ENCODE assay signal across 19 mouse cellular contexts in the genomic region with DNA sequence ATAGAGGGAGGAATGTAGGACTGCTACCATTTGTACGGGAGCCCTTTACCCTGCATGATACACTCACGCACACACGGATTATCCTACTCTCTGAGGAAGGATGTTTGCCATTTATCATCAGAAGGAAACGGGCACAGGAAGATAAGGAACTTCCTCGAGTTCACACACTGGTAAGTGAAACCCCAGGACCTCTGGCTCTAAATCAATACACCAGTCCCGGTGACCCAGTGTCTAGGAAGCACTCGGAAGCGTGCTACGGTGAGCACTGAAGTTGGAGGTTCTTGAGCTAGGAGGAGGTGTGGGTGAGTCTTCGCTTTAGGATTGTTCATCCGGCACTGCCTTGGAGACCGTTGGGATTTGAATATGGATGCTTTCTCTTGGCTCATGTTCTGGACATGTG. TPM values are rescaled to one million over a fixed set of nuclear protein-coding genes. Genes with fewer than 3 reads are reported as not detected.
DNase-seq lines count a peak whose midpoint lies in the region; ATAC-seq and TF ChIP-seq lines count a peak whose summit lies in the region.
"Had no signal": no experiment of that assay in that cellular context is flagged by ENCODE, and none has a peak within 500 bp of the region (broad histone marks: within the 10 kb centered on the region; RNA-seq: fewer than 3 reads in every experiment).

No protein-coding gene starts in this region.

- TF ChIP-seq POLR2A in kidney, adult 2 months (IDR thresholded peaks at IDR 0.05; ENCODE audit: low read depth, low read length) = no peak

- WGBS in lung, embryonic 15.5 days = 43% methylated on average over 12 of the region's 12 CpGs
- WGBS in kidney, adult 2 months = 57% methylated on average over 12 of the region's 12 CpGs

- H3K27ac ChIP-seq in lung, embryonic 15.5 days = no peak overlapping the region
- no peak overlapping the region for H3K27ac ChIP-seq in kidney, adult 2 months (ENCODE audit: insufficient read depth, low read depth, low read length)
- H3K27ac ChIP-seq: embryonic facial prominence, embryonic 15.5 days; liver, embryonic 12.5 days; midbrain, embryonic 12.5 days; neural tube, embryonic 12.5 days had no signal

- H3K36me3 ChIP-seq in lung, embryonic 15.5 days = no peaks in the 10 kb centered on the region
- H3K36me3 ChIP-seq in kidney, adult 2 months (ENCODE audit: control insufficient read depth, insufficient read depth, low read length) = no peaks in the 10 kb centered on the region
- H3K36me3 ChIP-seq: embryonic facial prominence, embryonic 15.5 days; liver, embryonic 12.5 days; midbrain, embryonic 12.5 days; neural tube, embryonic 12.5 days had no signal

- H3K27me3 ChIP-seq in lung, embryonic 15.5 days = no peaks in the 10 kb centered on the region
- H3K27me3 ChIP-seq in kidney, adult 2 months (replicated peaks; ENCODE audit: control insufficient read depth, insufficient read depth, low read length) = no peaks in the 10 kb centered on the region
- H3K27me3 ChIP-seq: embryonic facial prominence, embryonic 15.5 days; midbrain, embryonic 12.5 days; neural tube, embryonic 12.5 days had no signal

- H3K4me1 ChIP-seq in lung, embryonic 15.5 days = peaks cover 9% of the 10 kb centered on the region
- H3K4me1 ChIP-seq in kidney, adult 2 months (ENCODE audit: control insufficient read depth, insufficient read depth, low read length) = no peaks in the 10 kb centered on the region
- H3K4me1 ChIP-seq: embryonic facial prominence, embryonic 15.5 days; midbrain, embryonic 12.5 days had no signal

- no peaks in the 10 kb centered on the region for H3K9me3 ChIP-seq in lung, embryonic 15.5 days
- H3K9me3 ChIP-seq: embryonic facial prominence, embryonic 15.5 days; liver, embryonic 12.5 days; midbrain, embryonic 12.5 days; neural tube, embryonic 12.5 days had no signal

- no peak overlapping the region for H3K9ac ChIP-seq in lung, embryonic 15.5 days
- H3K9ac ChIP-seq: embryonic facial prominence, embryonic 15.5 days; liver, embryonic 12.5 days; midbrain, embryonic 12.5 days; neural tube, embryonic 12.5 days had no signal

- ATAC-seq in lung, embryonic 15.5 days (ENCODE audit: borderline replicate concordance, extremely low read depth, low FRiP score, low TSS enrichment) = 0 out of 2 replicates have a peak, but pooled peaks have one; percentile 19
- ATAC-seq: activated CD4-positive, CD25-positive, alpha-beta regulatory T cell, adult 4 months; CD4-positive, CD25-positive, alpha-beta regulatory T cell, adult 4 months; liver, embryonic 12.5 days had no signal

- no peak overlapping the region for H3K4me2 ChIP-seq in lung, embryonic 15.5 days
- H3K4me2 ChIP-seq: embryonic facial prominence, embryonic 15.5 days; heart, embryonic 11.5 days; liver, embryonic 12.5 days; midbrain, embryonic 12.5 days; neural tube, embryonic 12.5 days had no signal

- H3K4me3 ChIP-seq in lung, embryonic 15.5 days = no peak overlapping the region
- no peak overlapping the region for H3K4me3 ChIP-seq in kidney, adult 2 months (ENCODE audit: insufficient read depth, low read depth, low read length)
- H3K4me3 ChIP-seq: embryonic facial prominence, embryonic 15.5 days; gastrocnemius, adult 2 months; liver, embryonic 12.5 days; midbrain, embryonic 12.5 days; neural tube, embryonic 12.5 days had no signal

- no peak for TF ChIP-seq CTCF in kidney, adult 2 months (conservative IDR thresholded peaks at IDR 0.05; ENCODE audit: insufficient read depth, insufficient read length, low read depth, low read length)

- peak; percentile 21 for DNase-seq in cerebellum, adult 11-12 months
- DNase-seq in cerebellum, postnatal 36 days = no peak
- no peak for DNase-seq in lung, postnatal 4 days
- peak; percentile 72 for DNase-seq in kidney, adult 2 months
- peak; percentile 62 for DNase-seq in kidney, postnatal 14 days
- no peak for DNase-seq in testis, postnatal 10 days (ENCODE audit: low spot score)
- DNase-seq: adrenal gland, postnatal 25 days; cerebellum, adult 8-10 months; gastrocnemius, adult 2 months; heart, postnatal 10 days; thymus, postnatal 14 days had no signal

RNA-seq across cellular contexts. Expression of gene Tubg1, which starts 13.3 kb away (rescaled TPM):
- 89.6 and 90.6 TPM in 2 replicates for polyA plus RNA-seq in lung, embryonic 15.5 days (2015; fragmentation: Nextera tagmentation; extraction: Ambion mirVana)
- polyA plus RNA-seq in kidney, adult 2 months (2012; rRNA removed) = 14.1 and 19.2 TPM in 2 replicates

RNA-seq across cellular contexts. Expression of gene Retreg3, which starts 13.3 kb away (rescaled TPM):
- 21.8 and 22.1 TPM in 2 replicates for polyA plus RNA-seq in lung, embryonic 15.5 days (2015; fragmentation: Nextera tagmentation; extraction: Ambion mirVana)
- 60.0 and 65.2 TPM in 2 replicates for polyA plus RNA-seq in kidney, adult 2 months (2012; rRNA removed)

RNA-seq across cellular contexts. Expression of gene Tubg2, which starts 22.7 kb away (rescaled TPM):
- 3.5 and 3.6 TPM in 2 replicates for polyA plus RNA-seq in lung, embryonic 15.5 days (2015; fragmentation: Nextera tagmentation; extraction: Ambion mirVana)
- polyA plus RNA-seq in kidney, adult 2 months (2012; rRNA removed) = 1.4 and 1.8 TPM in 2 replicates

RNA-seq across cellular contexts. Expression of gene Cntnap1, which starts 37.3 kb away (rescaled TPM):
- polyA plus RNA-seq in lung, embryonic 15.5 days (2015; fragmentation: Nextera tagmentation; extraction: Ambion mirVana) = 1.1 and 1.4 TPM in 2 replicates
- 3.4 and 3.6 TPM in 2 replicates for polyA plus RNA-seq in kidney, adult 2 months (2012; rRNA removed)

RNA-seq across cellular contexts. Expression of gene Psmc3ip, which starts 37.8 kb away (rescaled TPM):
- polyA plus RNA-seq in lung, embryonic 15.5 days (2015; fragmentation: Nextera tagmentation; extraction: Ambion mirVana) = 35.1 and 37.5 TPM in 2 replicates
- polyA plus RNA-seq in kidney, adult 2 months (2012; rRNA removed) = 1.2 and 1.9 TPM in 2 replicates

Comparison
In these comparisons a context has a peak if more than half of its experiments do, and no peak if none do; other contexts are left out.
1. DNase-seq: peak in cerebellum, adult 11-12 months (single experiment), kidney, adult 2 months (single experiment) and kidney, postnatal 14 days (single experiment); none in cerebellum, postnatal 36 days (0 of 2), lung, postnatal 4 days (0 of 2) and testis, postnatal 10 days (single experiment).